22 mouse cellular contexts compared by ENCODE assay signal in genomic region chr4:120023221-120023840, GRCm38 (mm10). TPM values are rescaled to one million over a fixed set of nuclear protein-coding genes. Genes with fewer than 3 reads are reported as not detected.
"Had no signal": no experiment of that assay in that cellular context is flagged by ENCODE, and none has a peak within 500 bp of the region (broad histone marks: within the 10 kb centered on the region; RNA-seq: fewer than 3 reads in every experiment).

No protein-coding gene starts in this region.

- H3K9ac ChIP-seq: kidney, embryonic 15.5 days; limb, embryonic 13.5 days; liver, embryonic 15.5 days; midbrain, embryonic 13.5 days; neural tube, embryonic 12.5 days; stomach, embryonic 15.5 days had no signal

- H3K4me1 ChIP-seq: limb, embryonic 13.5 days; liver, embryonic 15.5 days; neural tube, embryonic 12.5 days had no signal

- H3K4me3 ChIP-seq: kidney, embryonic 15.5 days; limb, embryonic 13.5 days; liver, embryonic 15.5 days; midbrain, embryonic 13.5 days; neural tube, embryonic 12.5 days; stomach, embryonic 15.5 days had no signal

- DNase-seq: kidney, postnatal 14 days; lung, adult 2 months; lung, postnatal 36 days; thymus, adult 2 months; thymus, postnatal 25 days had no signal

- H3K27me3 ChIP-seq: kidney, embryonic 15.5 days; limb, embryonic 13.5 days; liver, embryonic 15.5 days; stomach, embryonic 15.5 days had no signal

- H3K4me2 ChIP-seq: kidney, embryonic 15.5 days; limb, embryonic 13.5 days; liver, embryonic 11.5 days; liver, embryonic 15.5 days; midbrain, embryonic 13.5 days; neural tube, embryonic 12.5 days; stomach, embryonic 15.5 days had no signal

- H3K36me3 ChIP-seq: kidney, embryonic 15.5 days; limb, embryonic 13.5 days; liver, embryonic 15.5 days; midbrain, embryonic 13.5 days; neural tube, embryonic 12.5 days; stomach, embryonic 15.5 days had no signal

- H3K27ac ChIP-seq: kidney, embryonic 15.5 days; limb, embryonic 13.5 days; liver, embryonic 15.5 days; midbrain, embryonic 13.5 days; neural tube, embryonic 12.5 days had no signal

- ATAC-seq: midbrain, embryonic 13.5 days had no signal

- H3K9me3 ChIP-seq: kidney, embryonic 15.5 days; limb, embryonic 13.5 days; liver, embryonic 15.5 days; midbrain, embryonic 13.5 days; neural tube, embryonic 12.5 days; stomach, embryonic 15.5 days had no signal

RNA-seq across cellular contexts. Expression of gene AL607142.1, which starts 41.5 kb away (rescaled TPM):
- total RNA-seq: layer of hippocampus, postnatal 36 days; left cerebral cortex, postnatal 10 days; left cerebral cortex, postnatal 4 days; megakaryocyte progenitor cell, adult 5-6 weeks; midbrain, postnatal 0 days had no signal
- polyA plus RNA-seq: kidney, embryonic 15.5 days; large intestine, adult 2 months; limb, embryonic 13.5 days; liver, embryonic 11.5 days; liver, embryonic 15.5 days; lung, adult 2 months; lung, postnatal 0 days; midbrain, embryonic 13.5 days; midbrain, postnatal 0 days; neural tube, embryonic 12.5 days; spleen, adult 2 months; stomach, embryonic 15.5 days; testis, adult 2 months; thymus, adult 2 months; urinary bladder, adult 2 months had no signal
